Mouse (Mus musculus): ENCODE results near the gene Med9. TPM values are rescaled to one million over a fixed set of nuclear protein-coding genes. Genes with fewer than 3 reads are reported as not detected.
"Not testable (repeated sequence)": the region's sequence is repeated elsewhere in the genome, so short reads cannot be mapped to it uniquely, and the experiment has no call there.

Gene Med9
- polyA plus RNA-seq, 1 experiment from 2014 or later: 36.6 TPM

- ATAC-seq (ENCODE audit: low FRiP score): no peak
- H3K36me3 ChIP-seq: no peaks in the 10 kb centered on the region
- H3K4me3 ChIP-seq: no peak overlapping the region
- no peaks in the 10 kb centered on the region for H3K4me1 ChIP-seq
- H3K4me2 ChIP-seq (replicated peaks): no peak overlapping the region; the same call in 1 of the 2 replicates
- no peaks in the 10 kb centered on the region for H3K9me3 ChIP-seq (replicated peaks)
- H3K27me3 ChIP-seq: no peaks in the 10 kb centered on the region
- 24% methylated on average over 7 of the region's 7 CpGs for WGBS
- H3K27ac ChIP-seq: no peak overlapping the region
- H3K9ac ChIP-seq: no peak overlapping the region
These were observed 26.7 kb upstream of the Med9 start for GRCm38 (mm10) chr11:59921265-59921664.

GRCm38 (mm10) chr11:59930031-59930430, 18.0 kb upstream of the Med9 start:
- H3K4me2 ChIP-seq (replicated peaks): no peak overlapping the region
- no peaks in the 10 kb centered on the region for H3K9me3 ChIP-seq (replicated peaks)
- H3K4me3 ChIP-seq: no peak overlapping the region
- no peaks in the 10 kb centered on the region for H3K4me1 ChIP-seq
- no peak overlapping the region for H3K27ac ChIP-seq
- peaks cover 9% of the 10 kb centered on the region for H3K27me3 ChIP-seq
- no peak overlapping the region for H3K9ac ChIP-seq
- H3K36me3 ChIP-seq: no peaks in the 10 kb centered on the region
- ATAC-seq (ENCODE audit: low FRiP score): no peak
- WGBS: 33% methylated on average over 4 of the region's 4 CpGs

- no peak for ATAC-seq (ENCODE audit: low FRiP score)
- WGBS: 68% methylated on average over 9 of the region's 9 CpGs
- Histone ChIP-seq H3K4me3 (no peak overlapping the region), H3K9me3 (replicated peaks) (no peaks in the 10 kb centered on the region), H3K27ac (no peak overlapping the region), H3K9ac (no peak overlapping the region), H3K4me2 (replicated peaks) (no peak overlapping the region), H3K27me3 (peaks cover 9% of the 10 kb centered on the region), H3K36me3 (no peaks in the 10 kb centered on the region), H3K4me1 (no peaks in the 10 kb centered on the region)
These were observed 15.3 kb upstream of the Med9 start for GRCm38 (mm10) chr11:59932560-59933337.

DNA sequence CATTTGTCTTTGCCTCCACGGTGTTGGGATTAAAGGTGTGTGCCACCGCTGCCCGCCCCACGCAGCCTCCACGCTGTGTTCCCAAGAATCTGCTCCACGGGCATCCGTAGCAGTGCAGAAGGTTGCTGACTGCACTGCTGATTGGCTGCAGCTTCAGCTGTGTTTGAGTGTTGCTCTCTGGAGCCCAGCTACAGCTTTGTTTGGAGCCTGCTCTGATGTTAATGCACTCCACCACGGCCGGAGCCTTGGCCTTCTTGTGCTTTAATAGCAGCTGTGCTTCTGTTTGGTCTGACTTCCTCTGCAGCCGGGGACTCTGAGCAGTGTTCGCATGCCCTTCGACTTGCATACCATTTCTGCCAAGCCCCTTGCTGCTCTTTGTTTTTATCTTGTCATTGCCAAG, 14.1 kb upstream of the Med9 start:
- Histone ChIP-seq H3K4me1 (no peaks in the 10 kb centered on the region), H3K27me3 (peaks cover 9% of the 10 kb centered on the region), H3K9ac (no peak overlapping the region), H3K4me2 (replicated peaks) (no peak overlapping the region), H3K4me3 (no peak overlapping the region), H3K36me3 (no peaks in the 10 kb centered on the region), H3K9me3 (replicated peaks) (no peaks in the 10 kb centered on the region), H3K27ac (no peak overlapping the region)
- 45% methylated on average over 12 of the region's 12 CpGs for WGBS
- no peak for ATAC-seq (ENCODE audit: low FRiP score)

DNA sequence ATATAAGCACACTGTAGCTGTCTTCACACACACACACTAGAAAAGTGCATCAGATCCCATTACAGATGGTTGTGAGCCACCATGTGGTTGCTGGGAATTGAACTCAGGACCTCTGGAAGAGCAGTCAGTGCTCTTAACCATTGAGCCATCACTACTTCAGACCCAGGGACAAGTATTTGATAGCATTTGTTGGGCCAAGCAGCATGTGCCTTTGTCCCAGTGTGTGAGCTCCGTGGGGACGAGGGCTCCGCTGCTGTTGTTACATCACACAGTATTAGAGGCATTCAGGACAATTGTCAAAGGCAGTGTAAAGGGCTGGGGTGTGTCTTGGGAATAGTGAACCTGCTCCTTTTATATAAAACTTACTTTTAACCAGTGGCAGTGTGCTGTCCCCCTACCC, 11.0 kb upstream of the Med9 start:
- 76% methylated on average over 3 of the region's 3 CpGs for WGBS
- H3K9ac ChIP-seq: no peak overlapping the region
- ATAC-seq (ENCODE audit: low FRiP score): no peak

DNA sequence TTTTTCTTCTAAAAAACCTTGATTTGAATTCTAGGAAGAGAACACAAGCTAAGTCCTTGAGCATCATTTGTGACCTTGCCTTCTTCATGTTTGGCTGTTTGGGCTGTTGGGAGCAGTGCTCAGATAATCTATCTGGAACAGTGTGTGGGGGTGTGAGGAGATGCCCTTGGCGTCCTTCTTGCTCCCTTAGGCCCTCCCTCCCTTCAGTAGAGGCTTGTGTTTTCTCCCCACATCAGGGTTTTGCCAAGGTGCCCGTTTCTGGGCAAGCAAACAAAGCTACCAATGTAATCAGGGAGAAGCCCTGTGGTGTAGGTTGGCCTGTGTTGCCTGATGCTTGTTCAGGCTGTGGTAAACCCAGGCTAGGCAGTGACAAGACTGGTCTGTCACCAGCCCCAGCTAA, 10.4 kb upstream of the Med9 start:
- no peak overlapping the region for H3K4me3 ChIP-seq
- H3K36me3 ChIP-seq: no peaks in the 10 kb centered on the region
- no peaks in the 10 kb centered on the region; the same call in 1 of the 2 replicates for H3K27me3 ChIP-seq
- no peaks in the 10 kb centered on the region for H3K4me1 ChIP-seq
- H3K27ac ChIP-seq: no peak overlapping the region
- WGBS: 52% methylated on average over 2 of the region's 2 CpGs
- no peak overlapping the region for H3K9ac ChIP-seq
- no peaks in the 10 kb centered on the region for H3K9me3 ChIP-seq (replicated peaks)
- no peak for ATAC-seq (ENCODE audit: low FRiP score)
- no peak overlapping the region for H3K4me2 ChIP-seq (replicated peaks)

More for the DNA sequence above, 11.0 kb upstream of the Med9 start:
- Histone ChIP-seq H3K27ac (no peak overlapping the region), H3K36me3 (no peaks in the 10 kb centered on the region), H3K4me2 (replicated peaks) (no peak overlapping the region), H3K4me1 (no peaks in the 10 kb centered on the region), H3K4me3 (no peak overlapping the region), H3K27me3 (peaks cover 3% of the 10 kb centered on the region), H3K9me3 (replicated peaks) (no peaks in the 10 kb centered on the region)

- WGBS: 84% methylated on average over 1 of the region's 1 CpGs
- Histone ChIP-seq H3K36me3 (no peaks in the 10 kb centered on the region), H3K4me2 (replicated peaks) (no peak overlapping the region), H3K9me3 (replicated peaks) (no peaks in the 10 kb centered on the region), H3K9ac (no peak overlapping the region), H3K27ac (no peak overlapping the region), H3K27me3 (no peaks in the 10 kb centered on the region; the same call in 1 of the 2 replicates), H3K4me3 (no peak overlapping the region), H3K4me1 (no peaks in the 10 kb centered on the region)
- no peak for ATAC-seq (ENCODE audit: low FRiP score)
These were observed 8.2 kb upstream of the Med9 start for GRCm38 (mm10) chr11:59939821-59940220.

GRCm38 (mm10) chr11:59940645-59941044, 7.4 kb upstream of the Med9 start:
- Histone ChIP-seq H3K27ac (no peak overlapping the region), H3K36me3 (no peaks in the 10 kb centered on the region), H3K4me1 (no peaks in the 10 kb centered on the region), H3K9ac (no peak overlapping the region), H3K27me3 (no peaks in the 10 kb centered on the region), H3K4me3 (no peak overlapping the region), H3K9me3 (replicated peaks) (no peaks in the 10 kb centered on the region), H3K4me2 (replicated peaks) (no peak overlapping the region)
- WGBS: 72% methylated on average over 3 of the region's 3 CpGs
- ATAC-seq (ENCODE audit: low FRiP score): no peak

- Histone ChIP-seq H3K4me2 (replicated peaks) (no peak overlapping the region), H3K4me1 (no peaks in the 10 kb centered on the region), H3K27ac (no peak overlapping the region), H3K27me3 (no peaks in the 10 kb centered on the region), H3K4me3 (no peak overlapping the region), H3K36me3 (no peaks in the 10 kb centered on the region), H3K9me3 (replicated peaks) (no peaks in the 10 kb centered on the region), H3K9ac (no peak overlapping the region)
- ATAC-seq (ENCODE audit: low FRiP score): no peak
- WGBS: 24% methylated on average over 3 of the region's 3 CpGs
These were observed 6.6 kb upstream of the Med9 start for GRCm38 (mm10) chr11:59941391-59941790.

GRCm38 (mm10) chr11:59944855-59945254, 3.2 kb upstream of the Med9 start:
- not testable (repeated sequence) for H3K4me3 ChIP-seq; H3K27ac ChIP-seq; H3K36me3 ChIP-seq; H3K9me3 ChIP-seq (replicated peaks); H3K27me3 ChIP-seq; ATAC-seq (ENCODE audit: low FRiP score); H3K4me2 ChIP-seq (replicated peaks); H3K9ac ChIP-seq
- WGBS: 91% methylated on average over 9 of the region's 10 CpGs
- H3K4me1 ChIP-seq: peaks cover 12% of the 10 kb centered on the region

DNA sequence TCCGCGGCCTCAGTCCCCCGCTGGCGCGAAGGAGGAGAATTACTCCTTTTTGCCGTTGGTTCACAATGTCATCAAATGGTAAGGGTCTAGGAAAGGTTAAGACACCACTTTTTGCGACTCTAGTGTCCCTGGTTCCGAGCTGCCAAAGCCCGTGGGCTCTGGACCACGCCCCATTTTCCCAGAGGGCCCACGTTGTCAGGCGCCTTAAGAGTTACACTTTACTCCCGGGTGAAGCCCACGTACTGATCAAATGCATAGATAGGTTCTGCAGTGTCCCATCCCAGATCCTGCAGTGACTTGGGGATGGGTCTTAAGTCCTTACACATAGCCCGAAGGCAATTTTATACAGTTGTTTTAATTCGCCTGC, 378 bp downstream of the Med9 start:
- Histone ChIP-seq H3K27me3 (no peaks in the 10 kb centered on the region), H3K4me1 (peaks cover 14% of the 10 kb centered on the region), H3K4me3 (peak overlapping the region; percentile 78), H3K36me3 (no peaks in the 10 kb centered on the region), H3K27ac (peak overlapping the region; percentile 82), H3K4me2 (replicated peaks) (peak overlapping the region; percentile 87), H3K9ac (peak overlapping the region; percentile 91), H3K9me3 (replicated peaks) (no peaks in the 10 kb centered on the region)
- peak; percentile 57 for ATAC-seq (ENCODE audit: low FRiP score)
- WGBS: 2% methylated on average over 16 of the region's 16 CpGs

- ATAC-seq (ENCODE audit: low FRiP score): no peak
- Histone ChIP-seq H3K9ac (no peak overlapping the region), H3K4me2 (replicated peaks) (no peak overlapping the region), H3K9me3 (replicated peaks) (no peaks in the 10 kb centered on the region), H3K4me3 (no peak overlapping the region), H3K27ac (no peak overlapping the region), H3K27me3 (no peaks in the 10 kb centered on the region), H3K36me3 (no peaks in the 10 kb centered on the region), H3K4me1 (peaks cover 8% of the 10 kb centered on the region)
- 90% methylated on average over 14 of the region's 14 CpGs for WGBS
These were observed 4.9 kb downstream of the Med9 start for GRCm38 (mm10) chr11:59952892-59953291.

GRCm38 (mm10) chr11:59956749-59957148, 8.7 kb downstream of the Med9 start:
- WGBS: 78% methylated on average over 6 of the region's 6 CpGs
- H3K27me3 ChIP-seq: no peaks in the 10 kb centered on the region
- H3K9me3 ChIP-seq (replicated peaks): no peaks in the 10 kb centered on the region
- H3K4me1 ChIP-seq: peaks cover 2% of the 10 kb centered on the region; the same call in 1 of the 2 replicates
- no peak for ATAC-seq (ENCODE audit: low FRiP score)
- H3K4me2 ChIP-seq (replicated peaks): no peak overlapping the region
- no peak overlapping the region for H3K4me3 ChIP-seq
- H3K27ac ChIP-seq: no peak overlapping the region
- H3K9ac ChIP-seq: no peak overlapping the region
- H3K36me3 ChIP-seq: peaks cover 15% of the 10 kb centered on the region
